Mouse (Mus musculus) limb, embryonic 13.5 days (tissue): ENCODE results near the gene Rgma. TPM values are rescaled to one million over a fixed set of nuclear protein-coding genes. Genes with fewer than 3 reads are reported as not detected.

Experiments
- ATAC-seq: fragments of 200-750 bp; cut with Nextera tagmentation; 2 replicates; pipeline ENCODE4 v1.8.0; 2017; ENCODE audit warnings: low read depth, moderate number of reproducible peaks, moderate TSS enrichment; ENCODE audit not compliant: low FRiP score
- H3K27ac ChIP-seq: fragments of 300-500 bp; sonication (generic); 2 replicates; pipeline ENCODE4 v1.5.1; 2015; ENCODE audit warnings: inconsistent platforms, mild to moderate bottlenecking, moderate library complexity
- H3K27me3 ChIP-seq: fragments of 300-500 bp; sonication (generic); 2 replicates; pipeline ENCODE4 v1.6.1; 2015; ENCODE audit warnings: mild to moderate bottlenecking, inconsistent platforms
- H3K36me3 ChIP-seq: fragments of 300-500 bp; sonication (generic); 2 replicates; pipeline ENCODE4 v1.6.1; 2015; ENCODE audit warnings: inconsistent platforms, mild to moderate bottlenecking, moderate library complexity
- H3K4me1 ChIP-seq: fragments of 300-500 bp; sonication (generic); 2 replicates; pipeline ENCODE4 v1.6.1; 2015; ENCODE audit warnings: inconsistent platforms
- H3K4me2 ChIP-seq: fragments of 300-500 bp; sonication (generic); replicated peaks from 2 replicates; pipeline ENCODE4 v1.6.1; 2015; ENCODE audit warnings: inconsistent platforms, mild to moderate bottlenecking, moderate library complexity
- H3K4me3 ChIP-seq: fragments of 300-500 bp; sonication (generic); 2 replicates; pipeline ENCODE4 v1.5.1; 2015; ENCODE audit warnings: moderate library complexity, mild to moderate bottlenecking, inconsistent platforms
- H3K9ac ChIP-seq: fragments of 300-500 bp; sonication (generic); 2 replicates; pipeline ENCODE4 v1.6.1; 2015; ENCODE audit warnings: mild to moderate bottlenecking, inconsistent platforms
- H3K9me3 ChIP-seq: fragments of 300-500 bp; sonication (generic); 2 replicates; pipeline ENCODE4 v1.6.1; 2016; ENCODE audit warnings: inconsistent platforms
- WGBS: fragments of 180-500 bp; shearing (Covaris S2); methylation state at CpG from one replicate; pipeline ENCODE4 v1.1.7; 2015; 5-methylcytosine and 5-hydroxymethylcytosine counted together
- polyA plus RNA-seq: library from polyadenylated mRNA; unstranded; fragments of >200 nt; fragmentation: Nextera tagmentation; extraction: Ambion mirVana; gene quantifications from 2 replicates; pipeline ENCODE4 v1.2.1, GENCODE M21; 2015

Rgma gene
- polyA plus RNA-seq, 1 experiment from 2014 or later, result 25.3 TPM

GRCm38 (mm10) chr7:73426235-73426634 lies 50.9 kb downstream of the Rgma start:
- no peaks in the 10 kb centered on the region for H3K27me3 ChIP-seq
- no peak overlapping the region for H3K4me3 ChIP-seq
- ATAC-seq, result no peak
- 71% methylated on average over 3 of the region's 3 CpGs for WGBS
- no peak overlapping the region for H3K27ac ChIP-seq
- peaks cover 44% of the 10 kb centered on the region for H3K36me3 ChIP-seq
- H3K9ac ChIP-seq, result no peak overlapping the region
- no peaks in the 10 kb centered on the region for H3K9me3 ChIP-seq
- H3K4me1 ChIP-seq, result peaks cover 11% of the 10 kb centered on the region
- no peak overlapping the region for H3K4me2 ChIP-seq

GRCm38 (mm10) chr7:73426752-73427386 lies 51.6 kb downstream of the Rgma start:
- ATAC-seq, result no peak
- 85% methylated on average over 8 of the region's 8 CpGs for WGBS

GRCm38 (mm10) chr7:73427794-73428193 lies 52.5 kb downstream of the Rgma start:
- Histone ChIP-seq H3K27ac (no peak overlapping the region), H3K9ac (no peak overlapping the region), H3K9me3 (no peaks in the 10 kb centered on the region), H3K4me2 (no peak overlapping the region), H3K4me3 (no peak overlapping the region), H3K4me1 (no peaks in the 10 kb centered on the region), H3K36me3 (peaks cover 50% of the 10 kb centered on the region), H3K27me3 (no peaks in the 10 kb centered on the region)
- no peak for ATAC-seq
- 94% methylated on average over 6 of the region's 6 CpGs for WGBS

More at GRCm38 (mm10) chr7:73426752-73427386, 51.6 kb downstream of the Rgma start:
- H3K9ac ChIP-seq, result no peak overlapping the region
- no peaks in the 10 kb centered on the region for H3K9me3 ChIP-seq
- H3K27ac ChIP-seq, result no peak overlapping the region
- H3K4me1 ChIP-seq, result peaks cover 5% of the 10 kb centered on the region
- H3K27me3 ChIP-seq, result no peaks in the 10 kb centered on the region
- no peak overlapping the region for H3K4me2 ChIP-seq
- H3K4me3 ChIP-seq, result no peak overlapping the region
- H3K36me3 ChIP-seq, result peaks cover 47% of the 10 kb centered on the region

GRCm38 (mm10) chr7:73428525-73428924 lies 53.2 kb downstream of the Rgma start:
- H3K27me3 ChIP-seq, result no peaks in the 10 kb centered on the region
- H3K4me3 ChIP-seq, result no peak overlapping the region
- no peak overlapping the region for H3K4me2 ChIP-seq
- H3K9ac ChIP-seq, result no peak overlapping the region
- H3K4me1 ChIP-seq, result no peaks in the 10 kb centered on the region
- no peaks in the 10 kb centered on the region for H3K9me3 ChIP-seq
- peaks cover 57% of the 10 kb centered on the region for H3K36me3 ChIP-seq
- no peak for ATAC-seq
- no peak overlapping the region for H3K27ac ChIP-seq
- WGBS, result 92% methylated on average over 3 of the region's 3 CpGs

DNA sequence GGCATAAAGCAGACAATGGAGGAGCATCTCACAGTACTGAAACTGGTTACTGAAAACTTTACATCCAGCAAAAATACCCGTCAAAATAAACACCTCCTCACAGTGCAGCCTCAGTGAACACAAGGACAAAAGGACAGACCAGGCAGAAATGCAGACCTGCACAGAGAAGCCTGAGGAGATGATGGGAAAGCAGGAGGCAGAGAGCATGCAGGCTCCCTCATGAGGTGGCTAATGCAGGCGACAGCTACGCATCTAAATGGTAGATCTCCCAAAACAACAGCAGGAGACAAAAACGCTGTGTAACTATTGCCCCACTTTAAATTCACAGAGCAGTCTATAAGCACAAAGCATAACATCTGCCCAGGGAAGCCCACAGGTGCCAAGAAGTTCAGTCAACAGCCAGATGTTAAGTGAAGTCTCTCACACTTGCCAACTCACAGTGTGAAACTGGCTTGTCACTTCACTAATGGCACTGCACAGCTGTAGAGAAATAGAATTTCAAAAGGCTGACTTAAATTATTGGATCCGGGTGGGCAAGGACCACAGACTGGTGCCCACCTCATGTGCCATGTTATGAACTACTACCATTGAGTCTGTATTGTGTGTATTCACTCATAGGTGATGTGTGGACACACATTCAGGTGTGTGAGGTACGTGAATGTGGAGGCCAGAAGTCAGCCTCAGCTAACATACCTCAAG lies 58.5 kb downstream of the Rgma start:
- WGBS, result 71% methylated on average over 6 of the region's 6 CpGs
- no peak for ATAC-seq
- no peak overlapping the region for H3K4me2 ChIP-seq

DNA sequence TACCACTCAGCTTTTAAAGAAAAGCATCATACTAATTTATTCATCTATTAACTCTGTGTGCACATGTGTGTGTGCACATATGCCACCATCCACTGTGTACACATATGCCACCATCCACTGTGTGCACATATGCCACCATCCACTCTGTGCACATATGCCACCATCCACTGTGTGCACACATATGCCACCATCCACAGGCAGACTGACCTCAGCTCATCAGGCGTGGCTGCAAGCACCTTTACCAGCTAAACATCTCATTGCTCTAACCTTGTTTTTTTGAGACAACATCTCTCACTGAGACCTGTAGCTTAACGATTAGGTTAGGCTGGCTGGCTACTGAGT lies 59.0 kb downstream of the Rgma start:
- no peak for ATAC-seq
- H3K36me3 ChIP-seq, result peaks cover 83% of the 10 kb centered on the region
- no peaks in the 10 kb centered on the region for H3K9me3 ChIP-seq
- H3K27ac ChIP-seq, result no peak overlapping the region
- no peak overlapping the region for H3K4me3 ChIP-seq
- no peak overlapping the region for H3K4me2 ChIP-seq
- H3K9ac ChIP-seq, result no peak overlapping the region
- 85% methylated on average over 2 of the region's 2 CpGs for WGBS
- H3K27me3 ChIP-seq, result no peaks in the 10 kb centered on the region
- no peaks in the 10 kb centered on the region for H3K4me1 ChIP-seq

More for the DNA sequence above, 58.5 kb downstream of the Rgma start:
- H3K4me3 ChIP-seq, result no peak overlapping the region
- peaks cover 83% of the 10 kb centered on the region for H3K36me3 ChIP-seq
- H3K27ac ChIP-seq, result no peak overlapping the region
- H3K27me3 ChIP-seq, result no peaks in the 10 kb centered on the region
- H3K4me1 ChIP-seq, result no peaks in the 10 kb centered on the region
- no peak overlapping the region for H3K9ac ChIP-seq
- no peaks in the 10 kb centered on the region for H3K9me3 ChIP-seq

DNA sequence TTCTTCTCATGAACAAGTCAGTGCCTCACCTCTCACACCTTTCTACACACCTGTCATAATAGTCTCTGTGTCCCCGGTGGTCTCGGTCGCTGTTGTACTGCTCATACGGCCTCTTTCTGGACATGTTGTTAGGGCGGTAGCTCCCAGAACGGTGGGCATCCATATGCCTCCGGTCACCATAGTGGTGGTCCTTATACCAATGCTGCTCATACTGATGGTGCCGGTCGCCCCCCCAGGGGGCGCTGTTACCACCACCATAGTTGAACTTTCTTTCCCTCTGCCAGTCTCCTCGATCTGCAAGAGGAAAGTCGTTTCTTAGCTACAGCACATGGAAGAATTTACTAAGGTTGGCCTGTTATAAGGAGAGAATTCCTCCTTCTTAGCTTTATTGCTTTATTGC lies 60.4 kb downstream of the Rgma start:
- 73% methylated on average over 12 of the region's 12 CpGs for WGBS
- Histone ChIP-seq H3K9me3 (no peaks in the 10 kb centered on the region), H3K4me2 (no peak overlapping the region), H3K27me3 (no peaks in the 10 kb centered on the region), H3K4me3 (no peak overlapping the region), H3K9ac (no peak overlapping the region), H3K36me3 (peaks cover 83% of the 10 kb centered on the region), H3K27ac (no peak overlapping the region), H3K4me1 (no peaks in the 10 kb centered on the region)
- peak; percentile 36; the same call in 1 of the 2 replicates for ATAC-seq

GRCm38 (mm10) chr7:73441802-73442201 lies 66.5 kb downstream of the Rgma start:
- H3K4me3 ChIP-seq, result no peak overlapping the region
- no peak overlapping the region for H3K9ac ChIP-seq
- H3K27ac ChIP-seq, result no peak overlapping the region
- H3K36me3 ChIP-seq, result peaks cover 96% of the 10 kb centered on the region
- H3K4me2 ChIP-seq, result no peak overlapping the region
- H3K9me3 ChIP-seq, result no peaks in the 10 kb centered on the region
- 95% methylated on average over 3 of the region's 3 CpGs for WGBS
- no peak for ATAC-seq
- H3K4me1 ChIP-seq, result no peaks in the 10 kb centered on the region
- no peaks in the 10 kb centered on the region for H3K27me3 ChIP-seq

DNA sequence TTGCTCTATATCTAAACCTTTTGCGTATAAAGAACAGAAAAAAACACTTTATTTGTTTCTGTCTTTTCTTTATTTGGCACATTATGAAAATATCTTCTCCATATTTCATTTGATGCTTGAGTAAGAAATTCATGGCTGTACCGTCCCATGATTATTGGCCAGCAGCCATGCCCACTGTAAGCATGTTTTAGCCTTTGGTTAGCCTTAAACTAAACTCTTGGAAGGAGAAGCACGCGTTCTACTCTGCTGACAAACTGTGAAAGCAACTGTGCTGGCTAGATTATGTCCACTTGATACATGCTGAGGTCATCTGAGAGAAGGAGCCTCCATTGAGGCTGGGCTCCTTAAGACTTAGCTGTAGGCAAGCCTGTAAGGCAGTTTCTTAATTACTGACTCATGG lies 66.9 kb downstream of the Rgma start:
- Histone ChIP-seq H3K4me3 (no peak overlapping the region), H3K9ac (no peak overlapping the region), H3K4me2 (no peak overlapping the region), H3K36me3 (peaks cover 96% of the 10 kb centered on the region), H3K9me3 (no peaks in the 10 kb centered on the region), H3K27ac (no peak overlapping the region), H3K4me1 (no peaks in the 10 kb centered on the region), H3K27me3 (no peaks in the 10 kb centered on the region)
- WGBS, result 94% methylated on average over 4 of the region's 4 CpGs
- ATAC-seq, result no peak

DNA sequence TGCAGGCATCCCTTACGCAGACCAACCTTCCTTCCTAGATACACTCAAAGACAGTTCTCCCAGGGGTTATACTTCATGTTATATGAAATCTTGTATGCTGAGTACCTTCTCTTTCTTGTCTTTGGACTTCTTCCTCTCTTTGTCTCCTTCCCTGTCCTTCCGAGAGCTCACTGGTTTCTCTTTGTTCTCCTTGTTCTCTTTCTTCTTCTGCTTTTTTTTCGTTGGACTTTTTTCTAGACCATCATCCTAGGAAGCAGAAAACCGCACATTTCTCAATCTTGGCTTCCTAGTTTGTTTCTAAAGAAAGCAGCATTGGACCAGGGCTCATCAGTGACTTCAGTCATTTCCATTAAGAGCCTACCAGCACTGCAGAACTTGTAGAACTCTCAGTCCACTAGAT lies 76.3 kb downstream of the Rgma start:
- H3K9me3 ChIP-seq, result no peaks in the 10 kb centered on the region
- H3K4me1 ChIP-seq, result no peaks in the 10 kb centered on the region
- H3K27me3 ChIP-seq, result no peaks in the 10 kb centered on the region
- H3K4me2 ChIP-seq, result no peak overlapping the region
- no peak for ATAC-seq
- H3K9ac ChIP-seq, result no peak overlapping the region
- no peak overlapping the region for H3K4me3 ChIP-seq
- no peak overlapping the region for H3K27ac ChIP-seq
- peaks cover 92% of the 10 kb centered on the region for H3K36me3 ChIP-seq
- WGBS, result 93% methylated on average over 4 of the region's 4 CpGs

DNA sequence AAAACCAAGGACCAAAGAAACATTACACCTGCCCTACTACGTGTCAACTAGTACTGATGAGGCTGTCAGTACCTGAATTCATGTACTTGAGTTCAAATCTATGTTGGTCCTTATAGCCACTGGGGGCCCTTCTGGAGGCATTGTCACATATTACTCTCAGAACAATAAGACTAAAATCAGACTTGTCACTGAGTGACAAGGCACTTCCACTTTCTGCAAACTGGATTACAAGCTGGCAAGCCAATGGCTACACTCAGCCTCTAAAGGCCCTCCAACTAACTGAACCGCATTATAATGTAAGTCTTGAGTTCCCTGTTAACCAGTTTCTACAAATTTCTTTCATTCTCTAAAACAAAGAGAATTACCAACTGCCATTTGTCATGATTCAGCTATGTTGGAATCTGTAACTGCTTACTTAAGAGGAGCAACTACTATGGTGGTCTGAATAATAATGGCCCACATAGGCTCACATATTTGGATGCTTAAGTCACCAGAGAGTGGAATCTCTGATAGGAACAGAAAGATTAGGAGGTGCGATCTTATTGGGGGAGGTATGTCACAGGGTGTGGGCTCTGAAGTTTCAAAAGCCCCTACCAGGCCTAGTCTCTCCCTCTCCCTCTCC lies 77.0 kb downstream of the Rgma start:
- ATAC-seq, result no peak

GRCm38 (mm10) chr7:73454113-73454512 lies 78.8 kb downstream of the Rgma start:
- Histone ChIP-seq H3K4me3 (no peak overlapping the region), H3K4me1 (no peaks in the 10 kb centered on the region), H3K9ac (no peak overlapping the region), H3K9me3 (no peaks in the 10 kb centered on the region), H3K27me3 (no peaks in the 10 kb centered on the region), H3K36me3 (peaks cover 91% of the 10 kb centered on the region), H3K4me2 (no peak overlapping the region), H3K27ac (no peak overlapping the region)
- no peak for ATAC-seq
- 86% methylated on average over 12 of the region's 12 CpGs for WGBS

More for the DNA sequence above, 77.0 kb downstream of the Rgma start:
- H3K27ac ChIP-seq, result no peak overlapping the region
- H3K36me3 ChIP-seq, result peaks cover 92% of the 10 kb centered on the region
- H3K4me3 ChIP-seq, result no peak overlapping the region
- H3K4me1 ChIP-seq, result no peaks in the 10 kb centered on the region
- H3K4me2 ChIP-seq, result no peak overlapping the region
- WGBS, result 95% methylated on average over 3 of the region's 3 CpGs
- no peaks in the 10 kb centered on the region for H3K27me3 ChIP-seq
- no peak overlapping the region for H3K9ac ChIP-seq
- no peaks in the 10 kb centered on the region for H3K9me3 ChIP-seq
